Mouse (Mus musculus) kidney, embryonic 14.5 days (tissue): ENCODE measurements around the gene Fbxw7. TPM values are rescaled to one million over a fixed set of nuclear protein-coding genes. Genes with fewer than 3 reads are reported as not detected.
"Not testable (repeated sequence)": the region's sequence is repeated elsewhere in the genome, so short reads cannot be mapped to it uniquely, and the experiment has no call there.

ENCODE experiments used
- ATAC-seq: fragments of 200-750 bp; cut with Nextera tagmentation; 2 replicates; pipeline ENCODE4 v1.8.0; 2017; ENCODE audit warnings: moderate number of reproducible peaks, mild to moderate bottlenecking, moderate TSS enrichment, moderate library complexity; ENCODE audit not compliant: low FRiP score, low TSS enrichment
- H3K27ac ChIP-seq: fragments of 300-500 bp; sonication (generic); 2 replicates; pipeline ENCODE4 v1.5.1; 2014; ENCODE audit warnings: low read depth, mild to moderate bottlenecking, low read length, moderate library complexity, mixed read lengths
- H3K27me3 ChIP-seq: fragments of 300-500 bp; sonication (generic); 2 replicates; pipeline ENCODE4 v1.6.1; 2014; ENCODE audit warnings: mild to moderate bottlenecking, low read length; ENCODE audit not compliant: control insufficient read depth, insufficient read depth
- H3K36me3 ChIP-seq: fragments of 300-500 bp; sonication (generic); 2 replicates; pipeline ENCODE4 v1.6.1; 2014; ENCODE audit warnings: low read length, mixed read lengths; ENCODE audit not compliant: control insufficient read depth, insufficient read depth
- H3K4me1 ChIP-seq: fragments of 300-500 bp; sonication (generic); 2 replicates; pipeline ENCODE4 v1.6.1; 2014; ENCODE audit warnings: low read length, mixed read lengths; ENCODE audit not compliant: control insufficient read depth, insufficient read depth
- H3K4me2 ChIP-seq: fragments of 300-500 bp; sonication (generic); replicated peaks from 2 replicates; pipeline ENCODE4 v1.6.1; 2014; ENCODE audit warnings: low read depth, mild to moderate bottlenecking, low read length
- H3K4me3 ChIP-seq: fragments of 300-500 bp; sonication (generic); 2 replicates; pipeline ENCODE4 v1.5.1; 2014; ENCODE audit warnings: mild to moderate bottlenecking, low read length
- H3K9ac ChIP-seq: fragments of 300-500 bp; sonication (generic); 2 replicates; pipeline ENCODE4 v1.6.1; 2014; ENCODE audit warnings: low read depth, mild to moderate bottlenecking, low read length, moderate library complexity
- H3K9me3 ChIP-seq: fragments of 300-500 bp; sonication (generic); 2 replicates; pipeline ENCODE4 v1.6.1; 2016; ENCODE audit warnings: low read length; ENCODE audit not compliant: control insufficient read depth
- WGBS: fragments of 180-500 bp; shearing (Covaris S2); extraction: QIAGEN DNeasy Blood & Tissue Kit; methylation state at CpG from one replicate; pipeline ENCODE4 v1.1.7; 2014; 5-methylcytosine and 5-hydroxymethylcytosine counted together
- polyA plus RNA-seq: library from polyadenylated mRNA; unstranded; fragments of >200 nt; fragmentation: Nextera tagmentation; extraction: Ambion mirVana; gene quantifications from 2 replicates; pipeline ENCODE4 v1.2.1, GENCODE M21; 2014

Gene Fbxw7
- polyA plus RNA-seq, 1 experiment from 2014 or later, result 10.1 TPM

DNA sequence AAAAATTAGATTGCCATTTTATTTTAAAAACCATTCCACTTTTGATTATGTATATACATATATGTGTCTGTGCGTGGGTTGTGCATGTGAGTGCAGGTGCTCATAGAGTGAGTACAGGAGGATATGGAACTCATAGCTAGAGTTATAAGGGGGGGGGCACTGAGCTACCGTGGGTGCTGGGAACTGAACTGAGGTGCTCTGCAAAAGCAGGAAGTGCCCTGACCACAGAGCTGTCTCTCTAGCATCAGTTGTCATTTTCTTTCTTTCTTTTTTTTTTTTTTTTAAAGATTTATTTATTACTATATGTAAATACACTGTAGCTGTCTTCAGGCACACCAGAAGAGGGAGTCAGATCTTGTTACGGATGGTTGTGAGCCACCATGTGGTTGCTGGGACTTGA, 46.7 kb downstream of the Fbxw7 start:
- H3K27me3 ChIP-seq, H3K36me3 ChIP-seq: not testable (repeated sequence)
- WGBS, result 89% methylated on average over 3 of the region's 3 CpGs

DNA sequence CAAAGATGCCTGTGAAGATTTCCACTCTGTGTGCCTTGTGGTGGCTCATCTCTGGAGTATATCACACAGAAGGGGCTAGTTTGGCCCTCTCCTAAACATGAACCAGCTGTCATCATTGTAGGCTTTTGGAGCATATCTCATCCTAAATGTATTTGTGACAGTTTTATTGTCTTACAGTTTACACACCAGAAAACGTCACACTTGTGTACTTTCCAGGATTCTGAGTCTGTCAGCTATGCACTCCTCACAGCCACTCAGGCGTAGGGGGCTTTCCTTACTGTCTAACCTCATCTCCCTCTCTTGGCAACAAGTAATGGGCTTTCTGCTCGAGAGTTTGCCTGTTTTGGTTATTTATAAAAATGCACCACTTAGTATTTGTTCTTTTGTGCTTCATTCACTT, 50.6 kb downstream of the Fbxw7 start:
- H3K9me3 ChIP-seq, result no peaks in the 10 kb centered on the region

More for the DNA sequence above, 46.7 kb downstream of the Fbxw7 start:
- H3K27ac ChIP-seq, ATAC-seq, H3K9ac ChIP-seq, H3K4me3 ChIP-seq, H3K4me1 ChIP-seq, H3K9me3 ChIP-seq, H3K4me2 ChIP-seq: not testable (repeated sequence)

DNA sequence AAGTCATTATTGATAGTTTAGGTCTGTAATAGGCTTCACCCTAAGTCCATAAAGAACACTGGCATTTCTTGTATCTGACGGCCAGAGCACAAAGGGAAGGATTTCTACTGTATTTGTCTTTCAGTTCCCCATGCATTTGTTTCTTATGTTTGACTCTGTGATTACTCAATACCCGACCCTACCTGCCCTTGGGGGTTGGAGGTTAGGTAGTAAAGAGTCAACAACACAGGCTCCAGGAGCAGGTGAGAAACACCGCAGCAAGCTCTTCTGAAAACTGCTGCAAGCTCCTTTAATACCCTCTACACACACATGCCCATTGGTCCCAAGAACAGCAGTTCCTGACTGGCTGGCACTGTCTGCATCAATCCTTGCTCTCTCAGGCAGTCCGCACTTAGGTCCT, 51.8 kb downstream of the Fbxw7 start:
- Histone ChIP-seq H3K4me1 (peaks cover 19% of the 10 kb centered on the region), H3K9ac (no peak overlapping the region), H3K27ac (no peak overlapping the region), H3K36me3 (no peaks in the 10 kb centered on the region), H3K4me3 (no peak overlapping the region), H3K9me3 (no peaks in the 10 kb centered on the region), H3K27me3 (no peaks in the 10 kb centered on the region), H3K4me2 (no peak overlapping the region)
- ATAC-seq, result no peak
- WGBS, result 59% methylated on average over 4 of the region's 4 CpGs

More for the DNA sequence above, 50.6 kb downstream of the Fbxw7 start:
- no peak overlapping the region for H3K4me2 ChIP-seq
- 0 out of 2 replicates have a peak, but pooled peaks have one; percentile 68 for ATAC-seq
- H3K4me1 ChIP-seq, result peaks cover 19% of the 10 kb centered on the region
- H3K9ac ChIP-seq, result no peak overlapping the region
- H3K27ac ChIP-seq, result no peak overlapping the region
- 34% methylated on average over 3 of the region's 3 CpGs for WGBS
- H3K4me3 ChIP-seq, result no peak overlapping the region
- H3K27me3 ChIP-seq, result no peaks in the 10 kb centered on the region
- H3K36me3 ChIP-seq, result no peaks in the 10 kb centered on the region

DNA sequence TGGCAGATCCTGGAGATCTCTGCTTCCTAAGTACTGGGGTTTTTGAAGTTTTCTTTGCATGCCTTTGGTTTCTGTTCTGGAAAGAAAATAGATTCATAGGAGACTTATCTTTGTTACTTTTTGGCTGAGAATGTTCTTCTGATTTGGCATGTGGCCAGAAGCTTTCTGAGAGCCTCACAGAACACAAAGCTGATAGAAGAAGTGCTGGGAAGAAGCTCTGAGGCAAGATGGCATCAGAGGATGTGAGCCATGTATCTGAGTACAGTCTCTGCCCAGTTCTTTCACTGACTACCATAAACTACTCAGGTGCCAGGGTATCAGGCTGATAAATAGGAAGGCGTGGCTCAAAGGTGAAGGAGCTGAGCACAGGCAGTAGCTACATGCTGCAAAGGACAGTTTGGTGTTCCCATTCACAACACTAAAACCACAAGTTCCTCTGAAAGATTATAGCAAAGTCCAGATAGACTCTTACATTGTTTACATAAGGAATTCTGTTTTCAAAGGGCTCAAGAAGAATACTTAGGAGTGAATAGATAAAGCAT, 52.4 kb downstream of the Fbxw7 start:
- Histone ChIP-seq H3K9me3 (no peaks in the 10 kb centered on the region), H3K27ac (peak overlapping the region; percentile 33; the same call in 1 of the 2 replicates), H3K27me3 (no peaks in the 10 kb centered on the region), H3K4me1 (peaks cover 19% of the 10 kb centered on the region), H3K4me3 (no peak overlapping the region), H3K4me2 (no peak overlapping the region), H3K36me3 (no peaks in the 10 kb centered on the region), H3K9ac (no peak overlapping the region)
- WGBS, result 37% methylated on average over 1 of the region's 1 CpGs
- ATAC-seq, result no peak; the same call in 1 of the 2 replicates

DNA sequence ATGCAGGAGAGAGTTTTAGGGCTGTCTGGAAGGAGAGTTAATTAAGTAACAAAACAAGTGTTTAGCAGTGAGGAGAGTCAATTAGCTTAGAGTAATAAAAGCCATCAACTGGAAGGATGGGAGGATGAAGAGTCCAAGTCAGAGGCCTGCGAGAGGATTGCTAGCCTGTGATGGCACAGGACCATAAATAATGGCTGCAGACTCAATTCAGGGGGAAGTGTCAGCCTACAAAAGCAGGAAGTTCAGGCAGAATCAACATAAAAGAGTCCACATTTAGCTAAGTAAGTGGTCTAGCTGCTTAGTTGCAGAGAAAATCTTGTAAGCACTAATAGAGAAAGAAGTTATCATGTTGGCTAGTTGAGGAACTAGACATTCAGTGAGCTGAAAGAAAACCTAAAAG, 52.9 kb downstream of the Fbxw7 start:
- WGBS, result 16% methylated on average over 1 of the region's 1 CpGs
- H3K4me1 ChIP-seq, result peaks cover 19% of the 10 kb centered on the region
- H3K9me3 ChIP-seq, result no peaks in the 10 kb centered on the region
- H3K27me3 ChIP-seq, result no peaks in the 10 kb centered on the region
- H3K4me3 ChIP-seq, result no peak overlapping the region
- no peaks in the 10 kb centered on the region for H3K36me3 ChIP-seq
- no peak overlapping the region; the same call in 1 of the 2 replicates for H3K27ac ChIP-seq
- H3K4me2 ChIP-seq, result no peak overlapping the region
- H3K9ac ChIP-seq, result no peak overlapping the region
- peak; percentile 55; the same call in 1 of the 2 replicates for ATAC-seq

DNA sequence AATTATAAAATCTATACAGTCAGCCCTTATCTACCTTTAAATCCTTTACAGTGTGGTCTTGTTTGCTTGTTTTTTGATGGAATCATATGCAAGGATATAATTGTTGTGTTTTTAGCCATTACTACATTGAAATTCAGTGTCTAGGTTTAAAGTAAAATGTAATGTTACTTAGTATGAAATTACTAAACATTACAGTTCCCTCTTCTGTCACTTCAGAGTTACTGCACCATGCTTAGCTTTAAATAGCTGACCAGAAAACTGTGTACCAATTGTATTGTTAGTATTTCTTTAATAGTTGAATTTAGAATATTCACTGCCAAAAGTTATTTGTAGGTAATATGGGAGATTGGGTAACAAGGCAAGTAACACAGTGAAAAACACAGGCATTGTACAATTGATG, 55.1 kb downstream of the Fbxw7 start:
- no peak overlapping the region for H3K4me2 ChIP-seq
- H3K9me3 ChIP-seq, result no peaks in the 10 kb centered on the region
- H3K4me1 ChIP-seq, result peaks cover 19% of the 10 kb centered on the region
- H3K27me3 ChIP-seq, result no peaks in the 10 kb centered on the region
- no peaks in the 10 kb centered on the region for H3K36me3 ChIP-seq
- no peak overlapping the region for H3K27ac ChIP-seq
- ATAC-seq, result no peak
- no peak overlapping the region for H3K9ac ChIP-seq
- no peak overlapping the region for H3K4me3 ChIP-seq

DNA sequence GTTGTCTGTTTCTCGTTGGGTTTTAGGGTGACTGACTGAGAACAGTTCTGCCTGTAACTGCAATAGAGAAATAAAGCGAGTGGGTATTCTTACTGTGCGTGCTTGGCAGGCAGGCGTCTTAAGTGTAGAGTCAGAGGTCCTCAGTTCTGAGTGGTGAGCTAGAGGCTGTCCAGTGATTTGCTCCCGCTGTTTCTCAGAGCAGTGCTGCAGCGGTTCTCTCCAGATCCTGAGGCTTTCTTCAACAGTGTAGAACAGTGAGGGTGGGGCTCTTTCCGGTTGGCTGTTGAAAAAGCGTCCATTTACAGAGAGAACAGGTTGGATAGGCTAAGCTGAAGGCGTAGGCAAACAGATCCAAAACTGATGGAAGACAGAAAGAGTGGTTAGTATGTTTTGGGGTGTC, 60.2 kb downstream of the Fbxw7 start:
- no peaks in the 10 kb centered on the region for H3K9me3 ChIP-seq
- H3K4me1 ChIP-seq, result no peaks in the 10 kb centered on the region
- no peak overlapping the region for H3K27ac ChIP-seq
- WGBS, result 82% methylated on average over 9 of the region's 9 CpGs
- no peaks in the 10 kb centered on the region for H3K36me3 ChIP-seq
- no peak overlapping the region for H3K4me2 ChIP-seq
- no peak overlapping the region for H3K4me3 ChIP-seq
- no peak for ATAC-seq
- no peaks in the 10 kb centered on the region for H3K27me3 ChIP-seq
- no peak overlapping the region for H3K9ac ChIP-seq

DNA sequence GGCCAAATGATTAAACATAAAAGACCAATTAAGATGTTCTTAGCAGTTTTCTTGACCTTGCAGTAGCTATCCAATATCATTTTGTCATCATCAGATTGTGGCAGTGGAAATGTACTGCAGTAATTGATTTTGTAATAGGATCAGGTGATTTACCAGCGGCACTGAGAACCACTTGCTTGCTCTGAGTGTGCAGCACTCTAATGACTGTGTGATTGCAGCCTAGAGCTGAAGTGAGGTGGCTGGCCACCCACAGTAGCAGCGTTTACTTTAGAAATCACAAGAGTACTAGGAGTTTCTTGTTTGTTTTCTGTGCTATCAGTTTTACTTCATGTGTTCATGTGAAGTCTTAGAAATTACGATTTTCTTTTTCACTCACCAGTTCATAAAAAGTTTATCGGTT, 61.1 kb downstream of the Fbxw7 start:
- Histone ChIP-seq H3K4me1 (no peaks in the 10 kb centered on the region), H3K4me3 (no peak overlapping the region), H3K4me2 (no peak overlapping the region), H3K9me3 (no peaks in the 10 kb centered on the region), H3K27me3 (no peaks in the 10 kb centered on the region), H3K36me3 (no peaks in the 10 kb centered on the region), H3K9ac (no peak overlapping the region), H3K27ac (no peak overlapping the region)
- ATAC-seq, result no peak
- 69% methylated on average over 4 of the region's 4 CpGs for WGBS

DNA sequence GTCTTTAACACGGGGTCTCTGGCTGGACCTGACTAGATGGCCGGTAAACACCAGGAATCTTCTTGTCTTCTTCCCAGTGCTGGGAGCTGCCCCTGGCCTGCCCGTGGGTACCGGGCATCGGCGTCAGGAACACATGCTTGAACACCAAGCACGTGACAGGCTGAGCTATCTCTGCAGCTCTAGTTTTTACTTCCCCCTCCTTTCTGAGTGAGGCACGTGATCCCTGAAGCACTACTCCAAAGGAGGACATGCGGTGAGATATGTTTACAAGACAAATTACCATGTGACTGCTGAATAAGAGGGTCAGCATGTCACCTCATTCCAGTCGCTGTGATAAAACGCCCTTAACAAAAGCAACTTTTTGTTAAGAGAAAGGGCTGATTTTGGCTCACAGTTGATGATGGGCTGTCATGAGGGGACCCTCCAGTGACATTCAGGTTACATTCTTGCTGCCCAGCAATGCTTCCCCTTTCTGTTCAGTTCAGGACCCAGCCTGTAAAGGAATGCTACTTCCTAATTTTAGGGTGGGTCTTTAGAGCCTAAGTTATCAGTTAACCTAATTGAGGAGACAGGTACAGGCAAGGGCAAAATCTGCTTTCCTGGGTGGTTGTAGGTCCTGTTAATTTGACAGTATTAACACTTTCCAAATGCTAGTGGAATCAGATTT, 68.9 kb downstream of the Fbxw7 start:
- Histone ChIP-seq H3K27ac (no peak overlapping the region), H3K9ac (no peak overlapping the region), H3K27me3 (no peaks in the 10 kb centered on the region), H3K4me2 (no peak overlapping the region), H3K4me3 (no peak overlapping the region), H3K36me3 (no peaks in the 10 kb centered on the region), H3K9me3 (no peaks in the 10 kb centered on the region), H3K4me1 (no peaks in the 10 kb centered on the region)
- ATAC-seq, result no peak
- WGBS, result 53% methylated on average over 11 of the region's 11 CpGs
